Mouse (Mus musculus): Measurements from ENCODE around the gene Derl3. TPM values are rescaled to one million over a fixed set of nuclear protein-coding genes. Genes with fewer than 3 reads are reported as not detected.

Derl3 gene
- total and polyA plus RNA-seq, 3 experiments = 13.1 to 36.6 (median 36.2) TPM

GRCm38 (mm10) chr10:75851076-75851475 lies 42.1 kb upstream of the Derl3 start:
- no peak for DNase-seq (ENCODE audit: extremely low read depth)
- Histone ChIP-seq H3K79me2 (replicated peaks; ENCODE audit: control insufficient read depth, extremely low read depth, insufficient read depth, poor library complexity, severe bottlenecking) (no peaks in the 10 kb centered on the region), H3K9me3 (replicated peaks; ENCODE audit: low read length) (peaks cover 4% of the 10 kb centered on the region), H3K27ac (ENCODE audit: insufficient read depth, low read depth) (no peak overlapping the region), H3K4me3 (replicated peaks in 1 of 3; ENCODE audit: low read depth in 2 of 3, low read length in 2 of 3, poor library complexity in 1 of 3) (no peak overlapping the region), H3K9ac (ENCODE audit: insufficient read depth, low read depth) (no peak overlapping the region), H3K27me3 (replicated peaks) (no peaks in the 10 kb centered on the region), H3K4me2 (ENCODE audit: insufficient read depth, low read depth, poor library complexity, severe bottlenecking) (no peak overlapping the region), H3K4me1 (ENCODE audit: control insufficient read depth in 1 of 2, insufficient read depth in 2 of 2) (peaks cover 2 to 20% of the 10 kb centered on the region in 2 experiments; a peak in 3 of 4 replicates), H3K36me3 (replicated peaks in 1 of 2; ENCODE audit: control insufficient read depth in 1 of 2, insufficient read depth in 1 of 2, low read length in 1 of 2) (peaks cover 0 to 14% of the 10 kb centered on the region in 2 experiments)
- dilution Hi-C loops (cut with MboI; ENCODE audit: extremely low pct_ligation_motif_present, extremely low pct_unique_long_range_greater_than_20kb, low sequenced_read_pairs) = no loop called here
- TF ChIP-seq IRF4 (IDR thresholded peaks at IDR 0.05; ENCODE audit: low read depth, low read length) (no peak), POLR2A (IDR thresholded peaks at IDR 0.05; ENCODE audit: low read depth, low read length) (no peak), SIN3A (IDR thresholded peaks at IDR 0.05; ENCODE audit: low read length) (no peak), EP300 (IDR thresholded peaks at IDR 0.05; ENCODE audit: low read length) (no peak), MYC (IDR thresholded peaks at IDR 0.05; ENCODE audit: low read depth, low read length) (no peak), E2F4 (IDR thresholded peaks at IDR 0.05; ENCODE audit: insufficient replicate concordance, low read depth, low read length) (no peak), GABPA (IDR thresholded peaks at IDR 0.05; ENCODE audit: insufficient replicate concordance, low read depth, low read length) (no peak), MXI1 (IDR thresholded peaks at IDR 0.05; ENCODE audit: low read depth, low read length) (no peak), ZC3H11A (IDR thresholded peaks at IDR 0.05; ENCODE audit: low read depth, low read length) (no peak), KAT2A (IDR thresholded peaks at IDR 0.05; ENCODE audit: insufficient replicate concordance, low read length) (no peak), ELF1 (IDR thresholded peaks at IDR 0.05; ENCODE audit: low read depth, low read length) (no peak), CHD2 (IDR thresholded peaks at IDR 0.05; ENCODE audit: low read length) (no peak), TBP (conservative IDR thresholded peaks at IDR 0.05; ENCODE audit: low read depth, low read length) (no peak), MAFK (IDR thresholded peaks at IDR 0.05; ENCODE audit: insufficient replicate concordance, low read length) (no peak), ZMIZ1 (IDR thresholded peaks at IDR 0.05; ENCODE audit: low read depth, low read length) (no peak)
- in situ Hi-C loops (cut with MboI; ENCODE audit: low pct_ligation_motif_present, low pct_unique_long_range_greater_than_20kb, low sequenced_read_pairs) = loop anchor here (10.0 kb wide), 1 partner anchor 106 kb away; no protein-coding TSS in a partner anchor

DNA sequence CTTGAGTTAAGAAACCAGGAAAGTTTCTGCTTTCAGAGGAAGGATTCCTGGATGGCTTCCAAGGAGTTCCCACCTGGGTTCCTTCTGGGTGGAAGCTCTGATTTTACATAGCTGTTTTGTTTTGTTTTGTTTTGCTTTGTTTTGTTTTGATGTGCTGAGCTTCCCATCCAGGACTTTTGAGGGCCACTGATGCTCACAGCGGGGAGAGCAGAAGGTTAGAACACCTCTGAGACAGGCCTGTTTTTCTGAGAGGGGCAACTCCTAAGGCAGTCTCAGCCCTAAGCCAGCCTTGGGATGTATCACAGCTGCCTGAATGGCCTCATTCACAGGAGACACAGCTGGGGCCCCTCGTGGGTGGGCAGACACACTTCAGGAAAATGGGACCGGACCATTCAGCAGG lies 41.5 kb upstream of the Derl3 start:
- Histone ChIP-seq H3K27ac (ENCODE audit: insufficient read depth, low read depth) (no peak overlapping the region), H3K4me3 (replicated peaks in 1 of 3; ENCODE audit: low read depth in 2 of 3, low read length in 2 of 3, poor library complexity in 1 of 3) (no peak overlapping the region), H3K36me3 (replicated peaks in 1 of 2; ENCODE audit: control insufficient read depth in 1 of 2, insufficient read depth in 1 of 2, low read length in 1 of 2) (peaks cover 2 to 20% of the 10 kb centered on the region in 2 experiments), H3K9me3 (replicated peaks; ENCODE audit: low read length) (peaks cover 4% of the 10 kb centered on the region), H3K79me2 (replicated peaks; ENCODE audit: control insufficient read depth, extremely low read depth, insufficient read depth, poor library complexity, severe bottlenecking) (no peaks in the 10 kb centered on the region), H3K4me1 (ENCODE audit: control insufficient read depth in 1 of 2, insufficient read depth in 2 of 2) (peaks cover 2 to 15% of the 10 kb centered on the region in 2 experiments; a peak in 3 of 4 replicates), H3K27me3 (replicated peaks) (no peaks in the 10 kb centered on the region), H3K9ac (ENCODE audit: insufficient read depth, low read depth) (no peak overlapping the region), H3K4me2 (ENCODE audit: insufficient read depth, low read depth, poor library complexity, severe bottlenecking) (no peak overlapping the region)
- DNase-seq (ENCODE audit: extremely low read depth) = no peak
- in situ Hi-C loops (cut with MboI; ENCODE audit: low pct_ligation_motif_present, low pct_unique_long_range_greater_than_20kb, low sequenced_read_pairs) = loop anchor here (10.0 kb wide), 1 partner anchor 107 kb away; no protein-coding TSS in a partner anchor
- TF ChIP-seq HCFC1 (IDR thresholded peaks at IDR 0.05; ENCODE audit: low read depth, low read length) (no peak), ETS1 (conservative IDR thresholded peaks at IDR 0.05; ENCODE audit: low read depth, low read length) (no peak), SMC3 (IDR thresholded peaks at IDR 0.05; ENCODE audit: low read depth, low read length) (no peak), CHD2 (IDR thresholded peaks at IDR 0.05; ENCODE audit: low read length) (no peak), EP300 (IDR thresholded peaks at IDR 0.05; ENCODE audit: low read length) (no peak), UBTF (IDR thresholded peaks at IDR 0.05; ENCODE audit: low read depth, low read length) (no peak), RAD21 (IDR thresholded peaks at IDR 0.05; ENCODE audit: low read depth, low read length) (no peak), ZKSCAN1 (IDR thresholded peaks at IDR 0.05; ENCODE audit: borderline replicate concordance, low read depth, low read length) (no peak), ZC3H11A (IDR thresholded peaks at IDR 0.05; ENCODE audit: low read depth, low read length) (no peak), GABPA (IDR thresholded peaks at IDR 0.05; ENCODE audit: insufficient replicate concordance, low read depth, low read length) (no peak), MAX (IDR thresholded peaks at IDR 0.05; ENCODE audit: low read length) (no peak), PAX5 (IDR thresholded peaks at IDR 0.05; ENCODE audit: low read length) (no peak), BHLHE40 (IDR thresholded peaks at IDR 0.05; ENCODE audit: low read depth, low read length) (no peak), E2F4 (IDR thresholded peaks at IDR 0.05; ENCODE audit: insufficient replicate concordance, low read depth, low read length) (no peak), JUND (conservative IDR thresholded peaks at IDR 0.05; ENCODE audit: low read depth, low read length) (no peak), CTCF (conservative IDR thresholded peaks at IDR 0.05 in 1 of 2, IDR thresholded peaks at IDR 0.05 in 1 of 2; ENCODE audit: low read depth in 2 of 2, low read length in 2 of 2) (no peak), ZMIZ1 (IDR thresholded peaks at IDR 0.05; ENCODE audit: low read depth, low read length) (no peak), MAZ (IDR thresholded peaks at IDR 0.05; ENCODE audit: low read depth, low read length) (no peak), TCF12 (IDR thresholded peaks at IDR 0.05; ENCODE audit: low read depth, low read length) (no peak)
- dilution Hi-C loops (cut with MboI; ENCODE audit: extremely low pct_ligation_motif_present, extremely low pct_unique_long_range_greater_than_20kb, low sequenced_read_pairs) = no loop called here

Measured in CH12.LX (cell line).